Mouse (Mus musculus) E14TG2a.4 (cell line): ENCODE results near the gene Cnot6l.
A peak's percentile ranks its signal among the peaks of the same experiment; 100 is the strongest.

Source experiments
- H3K27me3 ChIP-seq: 2 replicates; pipeline ENCODE4 v1.6.1; 2014; ENCODE audit warnings: low read length, control low read depth; ENCODE audit not compliant: insufficient read depth
- H3K36me3 ChIP-seq: 2 replicates; pipeline ENCODE4 v1.6.1; 2014; ENCODE audit warnings: low read length, control low read depth; ENCODE audit not compliant: insufficient read depth
- H3K4me1 ChIP-seq: replicated peaks from 2 replicates; pipeline ENCODE4 v1.6.1; 2014; ENCODE audit warnings: low read depth, low read length, control low read depth
- H3K4me3 ChIP-seq: replicated peaks from 2 replicates; pipeline ENCODE4 v1.5.1; 2014; ENCODE audit warnings: mild to moderate bottlenecking, low read length
- H3K9me3 ChIP-seq: 2 replicates; pipeline ENCODE4 v1.6.1; 2014; ENCODE audit warnings: low read length, control low read depth
- CTCF ChIP-seq: conservative IDR thresholded peaks from 2 replicates; pipeline ENCODE4 v1.5.1; 2014; ENCODE audit warnings: low read length
- NANOG ChIP-seq: IDR thresholded peaks from 2 replicates; pipeline ENCODE4 v1.6.1; 2014; ENCODE audit warnings: borderline replicate concordance, low read length, mixed read lengths
- POU5F1 ChIP-seq: IDR thresholded peaks from 2 replicates; pipeline ENCODE4 v1.6.1; 2014; ENCODE audit warnings: low read length, borderline replicate concordance

The Cnot6l gene

GRCm38 (mm10) chr5:96041507-96042104, 122.4 kb downstream of the Cnot6l start:
- H3K9me3 ChIP-seq: no peaks in the 10 kb centered on the region; the same call in 1 of the 2 replicates
- peaks cover 12% of the 10 kb centered on the region for H3K4me1 ChIP-seq
- H3K27me3 ChIP-seq: no peaks in the 10 kb centered on the region
- H3K4me3 ChIP-seq: no peak overlapping the region
- TF ChIP-seq NANOG (no peak), CTCF (no peak), POU5F1 (no peak)
- H3K36me3 ChIP-seq: no peaks in the 10 kb centered on the region

- Histone ChIP-seq H3K9me3 (no peaks in the 10 kb centered on the region; the same call in 1 of the 2 replicates), H3K36me3 (no peaks in the 10 kb centered on the region), H3K27me3 (no peaks in the 10 kb centered on the region), H3K4me3 (no peak overlapping the region), H3K4me1 (peaks cover 12% of the 10 kb centered on the region)
- TF ChIP-seq POU5F1: no peak
- no peak for TF ChIP-seq CTCF
- TF ChIP-seq NANOG: peak; percentile 81; the same call in 1 of the 2 replicates
Measured at GRCm38 (mm10) chr5:96039188-96039840, 124.7 kb downstream of the Cnot6l start.

- Histone ChIP-seq H3K4me3 (no peak overlapping the region), H3K4me1 (peaks cover 12% of the 10 kb centered on the region), H3K36me3 (no peaks in the 10 kb centered on the region), H3K27me3 (no peaks in the 10 kb centered on the region), H3K9me3 (no peaks in the 10 kb centered on the region; the same call in 1 of the 2 replicates)
- no peak for TF ChIP-seq POU5F1
- TF ChIP-seq CTCF: no peak
- TF ChIP-seq NANOG: no peak
Measured at GRCm38 (mm10) chr5:96037684-96038121, 126.3 kb downstream of the Cnot6l start.

- no peaks in the 10 kb centered on the region for H3K27me3 ChIP-seq
- H3K4me3 ChIP-seq: no peak overlapping the region
- peaks cover 13% of the 10 kb centered on the region for H3K4me1 ChIP-seq
- TF ChIP-seq POU5F1 (no peak), NANOG (no peak), CTCF (no peak)
- H3K36me3 ChIP-seq: no peaks in the 10 kb centered on the region
- H3K9me3 ChIP-seq: no peaks in the 10 kb centered on the region
Measured at GRCm38 (mm10) chr5:96036125-96036672, 127.8 kb downstream of the Cnot6l start.

GRCm38 (mm10) chr5:96034101-96034500, 129.9 kb downstream of the Cnot6l start:
- no peaks in the 10 kb centered on the region for H3K27me3 ChIP-seq
- H3K4me3 ChIP-seq: no peak overlapping the region
- peaks cover 6% of the 10 kb centered on the region for H3K4me1 ChIP-seq
- no peaks in the 10 kb centered on the region for H3K9me3 ChIP-seq
- no peak for TF ChIP-seq CTCF
- no peak for TF ChIP-seq POU5F1
- TF ChIP-seq NANOG: no peak
- H3K36me3 ChIP-seq: no peaks in the 10 kb centered on the region

- TF ChIP-seq NANOG: no peak
- TF ChIP-seq POU5F1: no peak
- no peak for TF ChIP-seq CTCF
- Histone ChIP-seq H3K9me3 (no peaks in the 10 kb centered on the region), H3K4me3 (no peak overlapping the region)
Measured at GRCm38 (mm10) chr5:96029821-96030220, 134.2 kb downstream of the Cnot6l start.

More at GRCm38 (mm10) chr5:96029821-96030220, 134.2 kb downstream of the Cnot6l start:
- Histone ChIP-seq H3K27me3 (no peaks in the 10 kb centered on the region), H3K4me1 (0 out of 2 replicates have a peak, but pooled peaks cover 4% of the 10 kb centered on the region), H3K36me3 (no peaks in the 10 kb centered on the region)
